Mouse (Mus musculus) MN1 (cell line): ENCODE data around the gene Mgll.
A peak's percentile ranks its signal among the peaks of the same experiment; 100 is the strongest.

ENCODE experiments used
- DNase-seq: peaks from one replicate; pipeline ENCODE4 v3.0.0-alpha.2; 2016; ENCODE audit warnings: low spot score

Gene Mgll

DNA sequence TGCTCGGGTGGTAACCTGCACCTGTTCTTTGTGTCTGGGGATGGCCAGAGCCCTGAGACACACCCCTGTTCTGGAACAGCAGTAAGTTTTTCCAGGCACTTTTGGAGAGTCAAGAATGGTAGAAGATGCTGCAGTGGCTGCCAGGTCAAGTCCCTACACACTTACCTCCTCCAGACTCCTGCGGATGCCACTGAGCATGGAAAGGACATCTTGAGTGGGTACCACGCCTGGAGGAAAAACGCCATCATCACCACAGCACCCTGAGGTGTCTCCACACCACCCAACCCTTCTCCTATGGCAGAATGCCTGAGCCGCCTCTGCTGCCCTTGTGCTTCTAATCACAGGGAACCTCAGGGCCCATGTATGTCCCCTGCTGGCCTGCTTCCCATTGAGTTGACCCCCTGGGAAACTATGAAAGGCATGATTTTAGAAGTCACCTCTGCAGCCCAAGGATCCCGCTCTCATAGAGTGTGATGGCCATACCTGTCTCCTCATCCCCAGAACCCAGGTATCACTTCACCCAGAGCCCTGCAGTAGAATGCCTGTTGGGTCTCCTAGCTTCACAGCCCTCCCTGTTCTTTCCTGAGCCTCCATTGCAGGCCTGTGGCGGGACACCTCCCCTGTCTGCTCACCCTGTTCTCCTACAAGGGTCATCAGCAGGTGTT lies 120.8 kb downstream of the Mgll start:
- no peak for DNase-seq

GRCm38 (mm10) chr6:88847571-88847970 lies 123.4 kb downstream of the Mgll start:
- no peak for DNase-seq

GRCm38 (mm10) chr6:88849270-88849669 lies 125.1 kb downstream of the Mgll start:
- no peak for DNase-seq

DNA sequence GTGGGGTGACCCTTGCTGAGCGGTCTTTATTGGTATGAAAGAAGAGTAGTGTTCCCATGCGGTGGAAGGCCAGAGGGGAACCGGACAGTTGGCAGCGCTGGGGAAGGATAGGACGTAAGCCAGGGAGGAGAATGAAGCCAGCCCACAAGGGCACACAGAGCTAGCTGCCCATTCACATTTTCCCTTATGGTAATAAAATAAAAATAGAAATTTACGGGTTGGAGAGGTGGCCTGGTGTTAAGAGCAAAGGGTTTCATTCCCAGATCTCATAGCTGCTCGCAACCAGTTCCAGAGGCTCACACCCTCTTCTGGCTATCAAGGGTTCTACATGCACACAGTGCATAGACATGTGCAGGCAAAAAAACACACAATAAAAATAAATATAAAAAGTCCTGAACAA lies 125.8 kb downstream of the Mgll start:
- DNase-seq, result no peak

GRCm38 (mm10) chr6:88854509-88854908 lies 130.3 kb downstream of the Mgll start:
- DNase-seq, result no peak

- peak; percentile 83 for DNase-seq
Measured at GRCm38 (mm10) chr6:88855636-88856035, 131.4 kb downstream of the Mgll start.

- peak; percentile 51 for DNase-seq
Measured at GRCm38 (mm10) chr6:88857249-88857648, 133.0 kb downstream of the Mgll start.

DNA sequence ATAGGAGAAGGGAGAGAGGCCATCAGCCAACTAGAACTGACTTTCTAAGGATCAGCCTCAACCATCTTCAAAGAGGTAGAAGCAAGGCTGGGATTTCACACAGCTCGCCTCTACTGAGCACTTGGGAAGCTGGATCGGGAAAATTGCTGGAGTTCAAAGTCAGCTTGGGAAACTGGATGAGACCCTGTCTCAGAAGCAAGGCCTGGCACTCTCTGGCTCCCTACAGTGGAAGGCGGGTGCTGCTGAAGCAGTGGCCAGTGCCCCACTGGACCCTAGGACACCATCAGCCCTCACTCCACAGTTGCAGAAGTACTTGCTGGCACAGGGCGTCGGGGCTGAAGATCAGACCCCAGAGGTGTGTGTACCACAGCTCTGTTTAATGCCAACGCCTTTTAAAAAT lies 133.6 kb downstream of the Mgll start:
- no peak for DNase-seq

GRCm38 (mm10) chr6:88858341-88858740 lies 134.1 kb downstream of the Mgll start:
- DNase-seq, result no peak

- DNase-seq, result peak; percentile 87
Measured at GRCm38 (mm10) chr6:88860914-88861313, 136.7 kb downstream of the Mgll start.

DNA sequence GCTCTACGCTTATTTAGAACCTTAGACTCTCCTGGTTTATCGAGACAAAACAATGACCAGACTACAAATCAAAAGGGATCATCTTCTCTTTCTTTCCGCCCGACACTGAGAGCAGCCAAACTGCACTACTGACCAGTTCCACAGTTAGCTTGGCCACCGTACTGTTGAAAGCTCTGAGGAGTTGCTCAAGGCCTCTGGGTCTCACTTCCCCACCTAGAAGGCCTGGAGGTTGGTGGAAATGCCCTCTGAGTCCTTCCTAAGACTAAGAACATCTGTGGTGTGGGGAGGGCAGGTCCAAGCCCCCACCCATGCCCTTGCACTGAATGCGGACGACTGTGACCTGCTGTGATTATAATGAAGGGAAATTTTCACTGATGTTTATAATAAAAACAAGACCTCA lies 141.5 kb downstream of the Mgll start:
- DNase-seq, result no peak

DNA sequence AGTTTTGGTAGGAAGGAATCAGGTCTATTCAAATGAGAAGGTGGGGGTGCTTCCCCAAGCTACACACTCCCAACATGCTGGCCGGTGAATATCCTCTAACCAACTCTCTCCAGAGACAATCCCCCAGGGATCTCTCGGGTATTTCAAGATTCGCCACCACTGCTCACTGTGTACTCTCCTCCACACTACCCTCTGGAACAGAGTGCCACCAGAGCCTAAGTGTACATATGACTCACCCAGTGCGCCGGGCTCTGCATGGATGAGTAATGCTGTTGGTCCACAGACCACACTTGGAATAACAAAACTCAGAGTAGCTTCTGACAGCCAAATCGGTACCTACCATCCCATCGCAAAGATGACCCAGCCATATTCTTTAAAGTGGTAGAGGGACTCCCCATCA lies 145.2 kb downstream of the Mgll start:
- DNase-seq, result peak; percentile 85

DNA sequence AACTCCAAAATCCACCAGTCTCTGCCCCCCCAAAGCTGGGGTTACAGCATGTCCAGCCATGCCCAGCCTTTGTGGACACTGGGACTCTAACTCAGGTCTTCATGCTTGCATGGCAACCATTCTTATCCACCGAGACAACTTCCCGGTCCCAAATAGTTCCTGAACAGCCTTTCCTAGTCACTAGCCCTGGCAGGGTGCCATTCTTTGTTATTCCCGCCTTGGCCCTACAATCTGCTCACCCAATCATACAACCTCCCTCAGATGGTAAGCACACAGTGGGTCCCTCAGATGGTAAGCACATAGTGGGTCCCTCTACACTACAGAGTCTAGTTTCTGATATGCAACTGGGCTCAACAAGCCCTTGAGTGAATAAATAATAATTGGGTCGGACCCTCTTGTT lies 146.4 kb downstream of the Mgll start:
- no peak for DNase-seq

DNA sequence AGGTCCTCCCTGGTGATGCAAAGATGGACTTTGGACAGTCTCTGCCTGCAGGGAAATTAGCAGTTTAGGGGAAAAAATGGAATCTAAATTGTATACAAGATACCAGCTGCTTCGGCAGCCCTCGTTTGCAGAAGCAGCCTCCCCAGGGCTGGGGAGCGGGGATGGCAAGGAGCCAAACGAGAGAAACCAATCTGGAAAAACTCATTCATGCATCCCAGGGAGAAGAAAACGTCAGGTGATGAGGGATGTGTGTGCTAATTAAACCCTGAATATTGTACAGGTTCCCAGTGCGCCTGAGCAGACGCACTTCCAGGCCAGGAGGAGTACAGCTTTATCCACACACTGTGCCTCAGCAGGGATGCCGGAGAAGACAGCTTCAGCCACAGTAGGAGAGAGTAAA lies 147.3 kb downstream of the Mgll start:
- peak; percentile 44 for DNase-seq

- no peak for DNase-seq
Measured at GRCm38 (mm10) chr6:88872811-88873210, 148.6 kb downstream of the Mgll start.

DNA sequence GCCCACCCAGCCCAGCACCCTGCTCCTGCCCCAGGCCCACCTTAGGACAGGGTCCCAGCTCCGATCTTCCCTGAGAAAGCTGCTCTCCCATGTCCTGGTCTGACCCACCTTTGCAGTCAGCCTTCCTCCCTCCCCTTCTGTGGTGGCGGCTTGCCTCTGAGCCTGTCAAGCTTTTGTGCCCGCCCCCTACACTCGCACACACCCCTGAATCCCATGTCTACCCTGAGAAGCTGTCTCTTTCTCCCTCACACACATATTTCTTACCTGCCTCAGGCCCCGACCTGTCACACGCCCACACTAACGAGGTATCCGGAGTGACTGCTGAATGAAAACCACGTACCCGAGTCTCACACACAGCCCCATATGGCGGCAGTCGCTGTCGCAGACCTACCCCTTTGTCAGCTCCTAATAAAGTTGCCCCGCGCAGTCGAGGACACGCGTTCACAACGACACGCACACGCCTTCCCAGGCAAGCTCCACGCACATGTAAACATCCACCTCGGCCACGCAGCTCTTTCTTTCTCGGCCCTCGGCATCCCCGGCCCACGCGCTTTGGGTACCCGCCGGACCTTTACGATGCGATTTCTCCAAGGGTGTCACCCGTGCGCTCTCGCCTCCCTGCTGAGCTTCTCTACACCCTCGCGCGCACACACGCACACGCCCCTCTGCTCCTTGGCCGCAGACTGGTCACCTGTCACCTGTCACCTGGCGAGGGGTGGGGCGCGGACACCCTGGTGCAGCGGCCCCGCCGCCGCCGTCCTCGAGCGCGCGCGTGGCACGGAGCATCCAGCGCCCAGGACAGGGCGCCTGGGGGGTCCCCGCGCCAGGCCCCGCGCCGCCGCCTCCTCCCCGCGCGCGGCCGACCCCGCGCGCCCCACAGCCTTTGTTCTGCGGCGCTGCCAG lies 150.0 kb downstream of the Mgll start:
- DNase-seq, result no peak

GRCm38 (mm10) chr6:88874868-88875508 lies 150.8 kb downstream of the Mgll start, which contains the start of gene Podxl2:
Podxl2 (minus strand) TSS chr6:88875044.
- DNase-seq, result no peak
